Mouse (Mus musculus) thymus, adult 2 months (tissue): Measurements from ENCODE around the gene Tmem199. TPM values are rescaled to one million over a fixed set of nuclear protein-coding genes. Genes with fewer than 3 reads are reported as not detected.

Experiments used
- DNase-seq: peaks from one replicate; pipeline ENCODE4 v3.0.0; 2021
- H3K27ac ChIP-seq: fragments of 200-500 bp; 2 replicates; pipeline ENCODE4 v1.5.1; 2012; ENCODE audit warnings: low read length, control low read depth; ENCODE audit not compliant: control insufficient read depth, insufficient read depth
- H3K27me3 ChIP-seq: fragments of 200-500 bp; 2 replicates; pipeline ENCODE4 v1.6.1; 2012; ENCODE audit warnings: mild to moderate bottlenecking, low read length, moderate library complexity, mixed read lengths; ENCODE audit not compliant: control insufficient read depth, insufficient read depth
- H3K36me3 ChIP-seq: fragments of 200-500 bp; 2 replicates; pipeline ENCODE4 v1.6.1; 2012; ENCODE audit warnings: mild to moderate bottlenecking, low read length, moderate library complexity; ENCODE audit not compliant: control insufficient read depth, insufficient read depth
- H3K4me1 ChIP-seq: fragments of 200-500 bp; replicated peaks from 2 replicates; pipeline ENCODE4 v1.6.1; 2012; ENCODE audit warnings: low read length; ENCODE audit not compliant: control insufficient read depth, insufficient read depth
- H3K4me3 ChIP-seq: fragments of 200-500 bp; 2 replicates; pipeline ENCODE4 v1.5.1; 2012; ENCODE audit warnings: mild to moderate bottlenecking, low read length, control low read depth, moderate library complexity; ENCODE audit not compliant: control insufficient read depth, insufficient read depth
- CTCF ChIP-seq: fragments of 200-500 bp; IDR thresholded peaks from 2 replicates; pipeline ENCODE4 v1.5.1; 2012; ENCODE audit warnings: mild to moderate bottlenecking, control low read depth, low read length, moderate library complexity, borderline replicate concordance; ENCODE audit not compliant: control insufficient read depth, poor library complexity, insufficient read depth; ENCODE audit errors: extremely low read depth
- POLR2A ChIP-seq: fragments of 200-500 bp; IDR thresholded peaks from 2 replicates; pipeline ENCODE4 v1.6.1; 2012; ENCODE audit warnings: mild to moderate bottlenecking, low read length, control low read depth, moderate library complexity; ENCODE audit not compliant: control insufficient read depth, poor library complexity, insufficient read depth; ENCODE audit errors: extremely low read depth
- WGBS: fragments of 180-500 bp; shearing (Covaris S2); methylation state at CpG from one replicate; pipeline ENCODE4 v1.1.7; 2018; 5-methylcytosine and 5-hydroxymethylcytosine counted together
- polyA plus RNA-seq: library from polyadenylated mRNA; depleted of rRNA; stranded (reverse); fragments of >200 nt; gene quantifications from 2 replicates; pipeline ENCODE4 v1.2.3, GENCODE M21; 2012

The Tmem199 gene
- polyA plus RNA-seq, 1 experiment, result 17.3 TPM

DNA sequence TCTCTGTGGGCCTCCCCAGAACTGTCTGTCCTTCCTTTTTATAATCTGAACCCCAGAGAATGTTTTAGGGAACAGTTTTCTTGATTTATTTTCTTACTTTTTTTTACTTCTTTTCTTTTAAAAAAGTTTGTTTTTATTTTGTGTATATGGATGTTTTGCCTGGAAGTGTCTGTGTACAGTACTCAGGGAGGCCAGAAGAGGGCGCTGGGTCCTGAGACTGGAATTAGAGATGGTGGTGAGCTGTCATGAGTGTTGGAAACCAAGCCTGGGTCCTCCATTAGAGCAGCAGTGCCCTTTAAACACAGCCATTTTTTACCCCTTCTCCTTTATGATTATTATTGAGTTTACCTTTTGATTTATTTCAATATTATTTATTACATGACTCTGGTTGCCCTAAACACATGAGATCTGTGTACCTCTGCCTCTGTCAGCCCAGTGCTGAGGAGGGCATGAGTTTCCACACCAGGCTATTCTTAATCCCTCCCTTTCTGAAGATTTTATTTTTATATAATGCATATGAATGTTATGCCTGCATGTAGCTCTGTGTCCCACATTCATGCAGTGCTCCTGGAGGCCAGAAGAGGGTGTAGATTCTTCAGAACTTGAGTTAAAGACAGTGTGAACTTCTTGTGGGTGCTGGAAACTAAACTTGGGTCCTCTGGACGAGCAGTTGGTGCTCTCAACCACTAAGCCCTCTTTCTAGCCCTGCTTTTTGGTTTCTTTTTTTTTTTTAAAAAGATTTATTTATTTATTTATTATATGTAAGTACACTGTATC lies 3.8 kb upstream of the Tmem199 start:
- TF ChIP-seq CTCF (no peak), POLR2A (no peak)
- 87% methylated on average over 2 of the region's 2 CpGs for WGBS
- no peak overlapping the region for H3K27ac ChIP-seq
- H3K4me3 ChIP-seq, result no peak overlapping the region
- H3K36me3 ChIP-seq, result peaks cover 26% of the 10 kb centered on the region
- H3K27me3 ChIP-seq, result no peaks in the 10 kb centered on the region
- H3K4me1 ChIP-seq, result peaks cover 4% of the 10 kb centered on the region
- no peak for DNase-seq

- 76% methylated on average over 3 of the region's 3 CpGs for WGBS
- Histone ChIP-seq H3K36me3 (peaks cover 16% of the 10 kb centered on the region), H3K4me1 (peaks cover 4% of the 10 kb centered on the region), H3K27ac (no peak overlapping the region), H3K4me3 (no peak overlapping the region), H3K27me3 (no peaks in the 10 kb centered on the region)
- DNase-seq, result no peak
- TF ChIP-seq CTCF (no peak), POLR2A (no peak)
Measured at GRCm38 (mm10) chr11:78513106-78513790, 1.3 kb upstream of the Tmem199 start.

DNA sequence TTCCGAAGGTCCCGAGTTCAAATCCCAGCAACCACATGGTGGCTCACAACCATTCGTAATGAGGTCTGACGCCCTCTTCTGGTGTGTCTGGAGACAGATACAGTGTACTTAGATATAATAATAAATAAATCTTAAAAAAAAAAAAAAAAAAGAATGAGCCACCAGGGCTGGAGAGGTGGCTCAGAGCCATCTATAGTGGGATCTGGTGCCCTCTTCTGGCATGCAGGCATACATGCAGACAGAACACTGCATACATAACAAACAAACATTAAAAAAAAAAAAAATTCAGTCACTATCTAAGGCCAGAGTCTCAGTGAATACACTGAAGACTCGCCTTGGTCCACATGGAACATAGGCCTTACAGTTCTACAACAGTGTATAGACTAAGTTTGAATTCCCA lies 2.8 kb downstream of the Tmem199 start:
- peaks cover 5% of the 10 kb centered on the region for H3K36me3 ChIP-seq
- TF ChIP-seq CTCF (no peak), POLR2A (no peak)
- no peaks in the 10 kb centered on the region for H3K27me3 ChIP-seq
- no peak overlapping the region for H3K27ac ChIP-seq
- WGBS, result 93% methylated on average over 5 of the region's 5 CpGs
- H3K4me3 ChIP-seq, result no peak overlapping the region
- peaks cover 4% of the 10 kb centered on the region for H3K4me1 ChIP-seq
- DNase-seq, result peak; percentile 14

- H3K36me3 ChIP-seq, result peaks cover 5% of the 10 kb centered on the region
- TF ChIP-seq CTCF, result no peak
- TF ChIP-seq POLR2A, result no peak
- WGBS, result 88% methylated on average over 3 of the region's 3 CpGs
- H3K4me3 ChIP-seq, result no peak overlapping the region
- H3K4me1 ChIP-seq, result no peaks in the 10 kb centered on the region
- DNase-seq, result no peak
- H3K27ac ChIP-seq, result no peak overlapping the region
- no peaks in the 10 kb centered on the region; the same call in 1 of the 2 replicates for H3K27me3 ChIP-seq
Measured at GRCm38 (mm10) chr11:78505430-78505829, 6.5 kb downstream of the Tmem199 start.

DNA sequence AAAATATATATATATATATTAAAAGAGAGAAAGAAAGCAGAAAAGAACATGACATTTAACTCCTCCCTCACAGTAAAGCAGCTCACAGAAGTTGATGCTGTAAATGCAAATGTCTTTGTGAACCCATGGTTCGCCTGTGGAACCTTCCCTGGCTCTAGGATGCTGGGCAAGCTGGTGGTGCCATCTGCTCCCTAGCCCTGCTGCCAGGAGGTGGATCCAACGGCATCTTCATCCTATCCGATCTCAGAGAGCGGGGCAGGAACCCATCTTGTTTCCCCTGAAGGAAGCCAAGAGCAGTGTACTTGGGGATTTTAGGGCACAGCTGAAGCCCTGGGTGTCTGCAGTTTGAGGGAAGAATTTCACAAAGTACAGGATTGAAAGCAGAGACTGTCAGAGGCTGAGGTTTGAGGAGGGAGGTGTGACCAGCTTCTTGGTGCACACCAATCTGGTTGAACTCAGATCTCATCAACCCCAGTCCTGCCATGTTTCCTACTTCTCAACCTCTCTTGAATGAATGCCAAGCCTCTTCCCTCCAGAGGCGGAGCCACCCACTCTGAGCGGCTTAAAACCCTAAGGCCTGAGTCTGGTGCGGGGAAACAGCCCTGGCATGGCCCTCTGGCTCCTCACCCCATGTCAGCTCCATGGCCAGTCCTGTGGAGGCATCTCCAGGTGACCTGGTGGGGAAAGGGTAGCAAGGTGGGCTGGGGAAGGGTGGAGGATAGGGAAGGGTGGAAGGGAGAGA lies 8.9 kb downstream of the Tmem199 start, which contains the start of gene Sebox:
Gene Sebox (plus strand): TSS at position 539 of the 742 bp plus-strand sequence.
- H3K36me3 ChIP-seq, result peaks cover 1% of the 10 kb centered on the region
- H3K27ac ChIP-seq, result no peak within 1 kb of the TSS
- TF ChIP-seq POLR2A (no peak), CTCF (no peak)
- peaks cover 3% of the 10 kb centered on the region; the same call in 1 of the 2 replicates for H3K4me1 ChIP-seq
- 64% methylated on average over 7 of the region's 7 CpGs for WGBS
- no peaks in the 10 kb centered on the region; the same call in 1 of the 2 replicates for H3K27me3 ChIP-seq
- DNase-seq, result no peak
- H3K4me3 ChIP-seq, result no peak within 1 kb of the TSS

GRCm38 (mm10) chr11:78501529-78501928 lies 10.4 kb downstream of the Tmem199 start:
- Histone ChIP-seq H3K27ac (no peak overlapping the region), H3K27me3 (peaks cover 6% of the 10 kb centered on the region), H3K4me3 (no peak overlapping the region), H3K36me3 (no peaks in the 10 kb centered on the region; the same call in 1 of the 2 replicates), H3K4me1 (peaks cover 15% of the 10 kb centered on the region)
- no peak for TF ChIP-seq CTCF
- TF ChIP-seq POLR2A, result no peak
- 82% methylated on average over 20 of the region's 20 CpGs for WGBS
- no peak for DNase-seq

DNA sequence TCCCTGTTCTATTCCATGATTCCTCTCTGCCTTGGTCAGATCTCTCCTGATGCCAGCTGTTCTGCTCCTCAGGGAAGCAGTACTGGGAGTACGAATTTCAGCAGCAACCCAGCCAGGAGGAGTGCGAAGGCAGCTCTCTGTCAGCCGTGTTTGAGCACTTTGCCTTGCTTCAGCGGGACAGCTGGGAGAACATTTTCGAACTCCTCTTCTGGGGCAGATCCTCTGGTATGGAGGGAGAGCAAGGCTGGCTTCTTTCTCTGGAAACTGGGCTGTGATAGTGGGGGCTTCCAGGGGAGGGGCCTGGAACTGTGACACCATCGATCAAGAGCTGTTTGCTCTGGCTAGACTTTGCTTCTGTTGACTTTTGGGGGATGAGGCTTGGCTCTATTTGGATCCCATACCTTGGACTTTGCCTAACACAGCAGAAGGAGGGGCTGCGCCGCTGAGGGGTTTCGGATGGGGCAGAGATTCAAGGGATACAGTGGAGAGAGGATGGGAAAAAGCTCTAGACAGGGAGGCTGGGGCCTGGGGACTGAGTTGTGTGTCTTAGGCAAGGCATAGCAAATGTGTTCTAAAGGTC lies 11.3 kb downstream of the Tmem199 start:
- H3K36me3 ChIP-seq, result no peaks in the 10 kb centered on the region
- no peak overlapping the region for H3K4me3 ChIP-seq
- no peak overlapping the region for H3K27ac ChIP-seq
- no peak for DNase-seq
- peaks cover 15% of the 10 kb centered on the region for H3K4me1 ChIP-seq
- WGBS, result 81% methylated on average over 9 of the region's 9 CpGs
- H3K27me3 ChIP-seq, result peaks cover 6% of the 10 kb centered on the region
- TF ChIP-seq CTCF (no peak), POLR2A (no peak)
